Mouse (Mus musculus): ENCODE results near the gene Cdk5rap1.

Gene Cdk5rap1

GRCm38 (mm10) chr2:154372842-154373500 lies at the start of gene Cdk5rap1:
Gene Cdk5rap1, minus strand, starts transcription at chr2:154373010.
- no peak for DNase-seq

GRCm38 (mm10) chr2:154422181-154422580 lies 49.4 kb upstream of the Cdk5rap1 start:
- no peak for DNase-seq

GRCm38 (mm10) chr2:154420942-154421731 lies 48.3 kb upstream of the Cdk5rap1 start:
- DNase-seq = no peak

- no peak for DNase-seq
Observed at GRCm38 (mm10) chr2:154419631-154420515, 47.1 kb upstream of the Cdk5rap1 start.

GRCm38 (mm10) chr2:154418001-154418400 lies 45.2 kb upstream of the Cdk5rap1 start:
- no peak for DNase-seq

- peak; percentile 73 to 87 for DNase-seq
Observed at GRCm38 (mm10) chr2:154417107-154417506, 44.3 kb upstream of the Cdk5rap1 start.

GRCm38 (mm10) chr2:154412018-154412666 lies 39.3 kb upstream of the Cdk5rap1 start:
- peak in 1 of 2 experiments; percentile 67 for DNase-seq

GRCm38 (mm10) chr2:154410355-154410754 lies 37.5 kb upstream of the Cdk5rap1 start:
- DNase-seq = no peak

GRCm38 (mm10) chr2:154407643-154408445 lies 35.0 kb upstream of the Cdk5rap1 start, which contains the start of gene Snta1:
Gene Snta1, minus strand, starts transcription at chr2:154408099.
- DNase-seq = peak; percentile 93 to 97

GRCm38 (mm10) chr2:154407063-154407642 lies 34.3 kb upstream of the Cdk5rap1 start:
- DNase-seq = no peak

GRCm38 (mm10) chr2:154405447-154405994 lies 32.7 kb upstream of the Cdk5rap1 start:
- peak in 1 of 2 experiments; percentile 43 for DNase-seq

GRCm38 (mm10) chr2:154402811-154403210 lies 30.0 kb upstream of the Cdk5rap1 start:
- peak; percentile 68 to 87 for DNase-seq

- DNase-seq = no peak
Observed at GRCm38 (mm10) chr2:154401976-154402375, 29.2 kb upstream of the Cdk5rap1 start.

- DNase-seq = no peak
Observed at GRCm38 (mm10) chr2:154399325-154399724, 26.5 kb upstream of the Cdk5rap1 start.

GRCm38 (mm10) chr2:154398267-154398666 lies 25.5 kb upstream of the Cdk5rap1 start:
- DNase-seq = peak; percentile 63 to 81

- no peak for DNase-seq
Observed at GRCm38 (mm10) chr2:154396529-154396928, 23.7 kb upstream of the Cdk5rap1 start.

GRCm38 (mm10) chr2:154394602-154395001 lies 21.8 kb upstream of the Cdk5rap1 start:
- DNase-seq = no peak

- DNase-seq = peak; percentile 99
Observed at GRCm38 (mm10) chr2:154390180-154390964, 17.6 kb upstream of the Cdk5rap1 start.

GRCm38 (mm10) chr2:154379103-154379502 lies 6.3 kb upstream of the Cdk5rap1 start:
- no peak for DNase-seq

Data from kidney, postnatal 25 days (tissue).